Mouse (Mus musculus) MEL (cell line): ENCODE results near the gene Fasn.
"Not testable (repeated sequence)": the region's sequence is repeated elsewhere in the genome, so short reads cannot be mapped to it uniquely, and the experiment has no call there.

Experiments used
- CHD2 ChIP-seq: IDR thresholded peaks from 2 replicates; pipeline ENCODE4 v1.6.1; 2011; ENCODE audit warnings: low read length, improper control_type of control experiment
- CTCF ChIP-seq, 3 experiments: IDR thresholded peaks in 2 of 3; conservative IDR thresholded peaks in 1 of 3; 2 replicates each; pipeline ENCODE4 v1.5.1; 2011 to 2012; ENCODE audit warnings: low read length in 3 of 3, low read depth in 2 of 3, mild to moderate bottlenecking in 2 of 3, improper control_type of control experiment in 1 of 3, inconsistent platforms in 1 of 3, mixed read lengths in 1 of 3, moderate library complexity in 1 of 3; ENCODE audit not compliant: control insufficient read depth in 1 of 3, insufficient read depth in 1 of 3, poor library complexity in 1 of 3, severe bottlenecking in 1 of 3
- EP300 ChIP-seq, 2 experiments: IDR thresholded peaks; 2 replicates each; pipeline ENCODE4 v1.6.1; 2011; ENCODE audit warnings: improper control_type of control experiment in 2 of 2, low read length in 2 of 2, low read depth in 1 of 2, mild to moderate bottlenecking in 1 of 2
- GATA1 ChIP-seq: IDR thresholded peaks from 2 replicates; pipeline ENCODE4 v1.6.1; 2011; ENCODE audit warnings: low read depth, low read length, improper control_type of control experiment
- MAZ ChIP-seq: IDR thresholded peaks from 2 replicates; pipeline ENCODE4 v1.6.1; 2012; ENCODE audit warnings: low read depth, mild to moderate bottlenecking, inconsistent platforms, low read length, improper control_type of control experiment
- POLR2A ChIP-seq, 2 experiments: IDR thresholded peaks; 2 replicates each; pipeline ENCODE4 v1.6.1; 2011 to 2012; ENCODE audit warnings: low read length in 2 of 2, mild to moderate bottlenecking in 2 of 2, control low read depth in 1 of 2, improper control_type of control experiment in 1 of 2, low read depth in 1 of 2, moderate library complexity in 1 of 2; ENCODE audit not compliant: control insufficient read depth in 1 of 2, insufficient read depth in 1 of 2, poor library complexity in 1 of 2
- POLR2AphosphoS5 ChIP-seq: IDR thresholded peaks from 2 replicates; pipeline ENCODE4 v1.6.1; 2012; ENCODE audit warnings: low read depth, borderline replicate concordance, mild to moderate bottlenecking, inconsistent platforms, low read length, moderate library complexity, mixed read lengths
- ZNF384 ChIP-seq: IDR thresholded peaks from 2 replicates; pipeline ENCODE4 v1.6.1; 2012; ENCODE audit warnings: low read depth, mild to moderate bottlenecking, inconsistent platforms, low read length, improper control_type of control experiment

- not testable (repeated sequence) for TF ChIP-seq CTCF (IDR thresholded peaks at IDR 0.05 in 2 of 3, conservative IDR thresholded peaks at IDR 0.05 in 1 of 3; ENCODE audit: control insufficient read depth in 1 of 3, insufficient read depth in 1 of 3, low read depth in 2 of 3, low read length in 3 of 3, poor library complexity in 1 of 3, severe bottlenecking in 1 of 3); MAZ; ZNF384; POLR2AphosphoS5; CHD2; GATA1; POLR2A (IDR thresholded peaks at IDR 0.05; ENCODE audit: control insufficient read depth in 1 of 2, insufficient read depth in 1 of 2, low read depth in 1 of 2, low read length in 2 of 2, poor library complexity in 1 of 2); EP300 (IDR thresholded peaks at IDR 0.05; ENCODE audit: low read depth in 1 of 2, low read length in 2 of 2)
Observed at GRCm38 (mm10) chr11:120855938-120856337, 31.6 kb upstream of the Fasn start.
